Mouse (Mus musculus): Measurements from ENCODE around the gene Scgb2b15. TPM values are rescaled to one million over a fixed set of nuclear protein-coding genes. Genes with fewer than 3 reads are reported as not detected.
"Not testable (repeated sequence)": the region's sequence is repeated elsewhere in the genome, so short reads cannot be mapped to it uniquely, and the experiment has no call there.

Gene Scgb2b15
- not detected in 2 replicates for polyA plus RNA-seq (2015; fragmentation: Nextera tagmentation; extraction: Ambion mirVana)

- H3K4me2 ChIP-seq (ENCODE audit: low read depth, low read length); H3K27me3 ChIP-seq (ENCODE audit: insufficient read depth, low read length); H3K36me3 ChIP-seq (replicated peaks; ENCODE audit: insufficient read depth, low read length); H3K4me3 ChIP-seq (ENCODE audit: low read depth, low read length); H3K4me1 ChIP-seq (ENCODE audit: insufficient read depth); H3K27ac ChIP-seq (ENCODE audit: low read depth); H3K9ac ChIP-seq (replicated peaks); DNase-seq; ATAC-seq; H3K9me3 ChIP-seq (ENCODE audit: low read length): not testable (repeated sequence)
Measured at GRCm38 (mm10) chr7:32829562-32829961, at the start of gene Scgb2b15. Scgb2b15 (minus strand) TSS chr7:32829662.

- H3K36me3 ChIP-seq (replicated peaks; ENCODE audit: insufficient read depth, low read length); DNase-seq; H3K4me3 ChIP-seq (ENCODE audit: low read depth, low read length); H3K9ac ChIP-seq (replicated peaks); H3K4me2 ChIP-seq (ENCODE audit: low read depth, low read length); H3K4me1 ChIP-seq (ENCODE audit: insufficient read depth); H3K27ac ChIP-seq (ENCODE audit: low read depth); H3K9me3 ChIP-seq (ENCODE audit: low read length); ATAC-seq; H3K27me3 ChIP-seq (ENCODE audit: insufficient read depth, low read length): not testable (repeated sequence)
Measured at GRCm38 (mm10) chr7:32836254-32836653, 6.8 kb upstream of the Scgb2b15 start, which contains the start of gene Scgb1b15. Scgb1b15 (plus strand) TSS chr7:32836554.

Other genes with a start within 250 kb of the Scgb2b15 start
- gene Scgb1b15, start 6.9 kb upstream of the Scgb2b15 start, polyA plus RNA-seq (2015; fragmentation: Nextera tagmentation; extraction: Ambion mirVana), result not detected in 2 replicates
- gene Scgb2b17, start 226.9 kb upstream of the Scgb2b15 start, polyA plus RNA-seq (2015; fragmentation: Nextera tagmentation; extraction: Ambion mirVana), result not detected in 2 replicates
- not detected in 2 replicates for gene Scgb1b17, start 233.8 kb upstream of the Scgb2b15 start, polyA plus RNA-seq (2015; fragmentation: Nextera tagmentation; extraction: Ambion mirVana)

Measured in liver, postnatal 0 days (tissue).